Mouse (Mus musculus) embryonic stem cell, embryonic (primary cell): ENCODE results near the gene Mob4.

Source experiments
- CTCF ChIA-PET, 4 experiments: fragments of 300-600 bp in 2 of 4; fragments of 350-600 bp in 2 of 4; sonication (Branson Sonifier 250); formaldehyde crosslinking; loops; one replicate each; lab custom pipeline; 2022; ENCODE audit warnings: inconsistent platforms in 2 of 4; lab: Charles Lee
- POLR2A ChIA-PET, 4 experiments: fragments of 300-600 bp in 2 of 4; fragments of 350-600 bp in 2 of 4; sonication (Branson Sonifier 250); formaldehyde crosslinking; loops; one replicate each; lab custom pipeline; 2022; ENCODE audit warnings: antibody characterized with exemption in 4 of 4, inconsistent platforms in 1 of 4; lab: Charles Lee

The Mob4 gene

DNA sequence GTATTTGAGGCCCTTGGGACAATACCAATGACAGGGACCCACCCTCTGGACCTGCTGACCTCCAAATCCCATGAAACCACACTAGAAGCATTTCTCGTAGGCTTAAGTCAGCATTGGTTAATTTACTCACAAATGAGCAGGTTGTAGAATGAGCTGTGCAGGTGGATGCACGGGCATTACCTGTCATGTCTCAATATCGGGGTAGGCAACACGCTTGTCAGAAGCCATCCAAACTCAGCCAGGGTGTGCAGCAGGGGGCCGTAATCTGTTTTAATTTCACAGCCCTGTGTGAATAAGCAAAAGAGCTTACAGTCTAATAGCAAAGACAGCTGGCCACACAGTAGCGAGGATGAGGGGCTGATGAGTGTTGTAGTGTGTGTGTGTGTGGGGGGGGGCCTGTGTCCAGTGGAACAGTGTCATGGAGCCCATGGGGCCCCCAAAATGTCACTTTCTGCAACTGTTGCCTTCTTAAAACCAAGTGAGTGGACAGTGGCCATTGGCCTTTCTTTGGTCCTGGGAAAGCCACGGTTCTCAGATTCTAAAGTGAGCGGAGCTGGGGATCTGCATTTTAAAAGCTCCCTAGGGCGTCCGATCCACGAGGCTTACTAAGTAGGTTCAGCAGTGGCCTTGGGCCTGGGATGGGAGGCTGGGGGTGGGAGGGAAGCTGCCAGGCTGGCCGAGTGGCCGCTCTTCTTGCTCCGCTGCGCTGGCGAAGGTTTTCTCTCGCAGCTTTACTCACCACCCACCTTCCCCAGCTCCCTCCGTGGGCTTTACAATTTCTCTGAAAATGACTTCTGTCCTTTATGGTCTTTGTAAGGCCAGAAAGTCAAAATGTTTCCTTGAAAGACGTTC lies 63.3 kb downstream of the Mob4 start:
- ChIA-PET POLR2A (interaction anchor here in 3 of 4 experiments (0.7 to 4.9 kb wide), 18 partner anchors 9 to 562 kb away, joined by 3 to 24 read pairs (median 4); partner anchors contain the start of genes Mars2 (in 1 of the 3), Mob4 (in 1 of the 3) and Rftn2 (in 1 of the 3)), CTCF (interaction anchor here in 3 of 4 experiments (0.5 to 2.6 kb wide), 11 partner anchors 9 to 680 kb away, joined by 3 to 16 read pairs (median 4); partner anchors contain the start of genes Boll (in 2 of the 3) and Mars2 (in 1 of the 3))

- ChIA-PET CTCF (interaction anchor here (0.7 to 2.4 kb wide), 11 partner anchors 9 to 679 kb away, joined by 3 to 16 read pairs (median 3); partner anchors contain the start of gene Boll (in 3 of the 4)), POLR2A (interaction anchor here in 3 of 4 experiments (0.7 to 4.9 kb wide), 12 partner anchors 8 to 102 kb away, joined by 3 to 24 read pairs (median 4); partner anchors contain the start of gene Mars2 (in 1 of the 3))
Observed at GRCm38 (mm10) chr1:55195021-55195420, 64.0 kb downstream of the Mob4 start.

DNA sequence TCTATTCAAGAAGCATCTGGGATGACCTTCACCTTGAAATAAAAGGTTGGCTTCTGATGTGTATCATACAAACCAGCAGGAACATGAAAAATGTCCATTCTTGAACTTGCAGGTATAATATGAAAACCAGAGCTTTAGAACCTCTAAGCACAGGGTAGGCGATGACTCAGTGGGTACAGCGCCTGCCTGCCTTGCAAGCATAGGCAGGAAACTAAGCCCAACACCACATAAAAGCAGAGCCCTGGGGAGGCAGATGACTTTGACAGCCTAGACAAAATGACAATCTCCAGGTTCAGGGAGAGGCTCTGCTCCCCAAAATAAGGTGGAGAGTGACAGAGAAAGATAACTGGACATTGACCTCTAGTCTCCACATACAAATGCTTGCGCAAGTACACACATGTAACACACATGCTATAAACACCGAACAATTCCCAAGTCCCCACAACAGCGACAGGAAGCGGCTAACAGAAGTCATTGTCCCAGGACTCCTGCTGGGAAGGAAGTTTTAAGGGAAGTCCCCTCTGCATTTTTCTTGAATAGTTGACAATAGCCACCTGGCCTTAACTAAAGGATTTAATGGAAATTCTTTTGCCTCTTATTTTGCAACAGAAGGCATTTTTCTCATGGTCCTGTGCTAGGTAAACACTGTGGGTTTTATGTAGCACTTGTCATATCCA lies 65.4 kb downstream of the Mob4 start:
- CTCF ChIA-PET = interaction anchor here in 1 of 4 experiments (1.2 to 1.6 kb wide), 2 partner anchors 42 to 167 kb away, joined by 3 to 4 read pairs; partner anchors contain the start of gene Boll
- POLR2A ChIA-PET = interaction anchor here in 2 of 4 experiments (0.9 to 3.6 kb wide), 8 partner anchors 8 to 109 kb away, joined by 3 to 16 read pairs (median 4); partner anchors contain the start of genes Hspd1 (in 1 of the 2) and Hspe1 (in 1 of the 2)

DNA sequence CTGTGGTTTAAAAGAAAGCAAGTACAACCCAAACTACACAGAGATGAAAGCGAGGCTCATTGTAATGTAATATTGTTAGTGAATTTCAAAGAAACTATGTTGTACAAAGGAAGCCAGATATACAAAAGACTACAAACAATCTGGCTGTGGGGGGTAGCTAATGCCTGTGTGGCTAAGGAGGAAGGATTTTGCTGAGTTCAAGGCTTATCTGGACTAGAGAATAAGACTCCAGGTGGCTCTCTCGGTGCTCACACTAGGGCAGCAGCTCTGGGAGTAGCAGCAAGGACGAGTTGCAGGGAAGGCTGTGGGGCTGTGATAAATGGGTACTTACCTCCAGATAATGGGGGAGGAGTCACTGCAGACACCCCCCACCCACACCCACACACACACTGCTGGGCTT lies 67.7 kb downstream of the Mob4 start:
- POLR2A ChIA-PET = interaction anchor here in 3 of 4 experiments (0.6 to 3.6 kb wide), 25 partner anchors 8 to 203 kb away, joined by 3 to 16 read pairs (median 4); partner anchors contain the start of genes Rftn2 (in 2 of the 3), Coq10b (in 1 of the 3), Mars2 (in 1 of the 3) and Mob4 (in 1 of the 3)

GRCm38 (mm10) chr1:55201850-55202752 lies 71.1 kb downstream of the Mob4 start:
- CTCF ChIA-PET = interaction anchor here in 1 of 4 experiments (0.7 to 3.2 kb wide), 5 partner anchors 9 to 37 kb away, joined by 3 to 17 read pairs (median 5); no protein-coding TSS in a partner anchor
- POLR2A ChIA-PET = interaction anchor here in 2 of 4 experiments (0.8 to 3.7 kb wide), 10 partner anchors 8 to 115 kb away, joined by 3 to 24 read pairs (median 6); partner anchors contain the start of genes Mars2 (in 1 of the 2) and Rftn2 (in 1 of the 2)

More for the DNA sequence above, 67.7 kb downstream of the Mob4 start:
- CTCF ChIA-PET = interaction anchor here in 3 of 4 experiments (0.7 to 1.3 kb wide), 9 partner anchors 12 to 164 kb away, joined by 3 to 6 read pairs (median 3); partner anchors contain the start of gene Boll (in 1 of the 3)
